Mouse (Mus musculus) forebrain, embryonic 10.5 days (tissue): ENCODE results near the gene Rimkla. TPM values are rescaled to one million over a fixed set of nuclear protein-coding genes. Genes with fewer than 3 reads are reported as not detected.
A peak's percentile ranks its signal among the peaks of the same experiment; 100 is the strongest.
"Not testable (repeated sequence)": the region's sequence is repeated elsewhere in the genome, so short reads cannot be mapped to it uniquely, and the experiment has no call there.

ENCODE experiments used
- DNase-seq: peaks from one replicate; pipeline ENCODE4 v3.0.0-alpha.2; 2017; ENCODE audit warnings: low spot score; ENCODE audit errors: extremely low spot score
- H3K27ac ChIP-seq: fragments of 300-500 bp; sonication (generic); 2 replicates; pipeline ENCODE4 v1.5.1; 2016; ENCODE audit warnings: mild to moderate bottlenecking
- H3K27me3 ChIP-seq: fragments of 300-500 bp; sonication (generic); 2 replicates; pipeline ENCODE4 v1.6.1; 2016; ENCODE audit warnings: mild to moderate bottlenecking; ENCODE audit not compliant: poor library complexity, severe bottlenecking
- H3K36me3 ChIP-seq: fragments of 300-500 bp; sonication (generic); replicated peaks from 2 replicates; pipeline ENCODE4 v1.6.1; 2016; ENCODE audit warnings: mild to moderate bottlenecking, moderate library complexity
- H3K4me1 ChIP-seq: fragments of 300-500 bp; sonication (generic); 2 replicates; pipeline ENCODE4 v1.6.1; 2016
- H3K4me3 ChIP-seq: fragments of 300-500 bp; sonication (generic); 2 replicates; pipeline ENCODE4 v1.5.1; 2016; ENCODE audit warnings: mild to moderate bottlenecking, moderate library complexity
- H3K9me3 ChIP-seq: fragments of 300-500 bp; sonication (generic); 2 replicates; pipeline ENCODE4 v1.6.1; 2016; ENCODE audit warnings: mild to moderate bottlenecking, moderate library complexity
- WGBS: fragments of 180-500 bp; shearing (Covaris S2); methylation state at CpG from one replicate; pipeline ENCODE4 v1.1.7; 2016; 5-methylcytosine and 5-hydroxymethylcytosine counted together
- polyA plus RNA-seq: library from polyadenylated mRNA; unstranded; fragments of >200 nt; fragmentation: Nextera tagmentation; extraction: Ambion mirVana; gene quantifications from 2 replicates; pipeline ENCODE4 v1.2.1, GENCODE M21; 2016

The Rimkla gene
- polyA plus RNA-seq: 3.1 and 3.2 TPM in 2 replicates

DNA sequence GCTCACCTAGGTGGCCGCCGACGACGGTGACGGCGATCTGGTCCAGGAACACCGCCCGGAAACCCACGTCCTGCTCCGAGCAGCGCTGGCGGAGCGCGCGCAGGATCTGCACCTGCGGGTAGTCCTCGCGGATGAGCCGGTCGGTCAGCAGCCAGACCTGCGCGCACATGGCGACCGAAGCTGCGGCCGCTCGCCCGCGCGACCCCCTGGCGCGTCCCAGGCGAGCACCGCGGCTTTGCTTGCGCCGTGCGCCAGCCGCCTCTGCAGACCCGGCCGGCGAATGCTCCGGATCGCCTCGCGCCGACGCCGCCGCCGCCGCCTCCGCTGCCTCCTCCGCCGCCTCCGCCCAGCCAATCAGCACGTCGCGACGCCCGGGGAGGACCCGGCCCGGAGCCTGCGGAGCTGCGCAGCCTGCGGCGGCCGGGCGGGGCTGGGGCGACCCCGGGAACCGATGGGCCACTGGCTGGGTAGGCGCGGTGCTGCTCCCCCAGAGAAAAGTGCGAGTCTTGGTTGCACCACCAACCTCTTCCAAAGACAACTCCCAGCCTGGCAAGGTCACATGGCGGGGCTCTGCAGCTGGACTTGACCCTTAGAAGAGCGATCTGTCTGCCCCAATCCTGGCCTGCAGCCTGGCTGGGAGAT is at the start of gene Rimkla:
Rimkla (minus strand) TSS at position 338 of the 642 bp plus-strand sequence.
- no peaks in the 10 kb centered on the region for H3K36me3 ChIP-seq
- peaks cover 14% of the 10 kb centered on the region for H3K4me1 ChIP-seq
- WGBS: under 1% methylated on average over 77 of the region's 77 CpGs
- H3K9me3 ChIP-seq: peaks cover 2% of the 10 kb centered on the region; the same call in 1 of the 2 replicates
- peak within 1 kb of the TSS; percentile 86 for H3K27ac ChIP-seq
- DNase-seq: peak; percentile 76
- peak within 1 kb of the TSS; percentile 71 for H3K4me3 ChIP-seq
- H3K27me3 ChIP-seq: peaks cover 58% of the 10 kb centered on the region

DNA sequence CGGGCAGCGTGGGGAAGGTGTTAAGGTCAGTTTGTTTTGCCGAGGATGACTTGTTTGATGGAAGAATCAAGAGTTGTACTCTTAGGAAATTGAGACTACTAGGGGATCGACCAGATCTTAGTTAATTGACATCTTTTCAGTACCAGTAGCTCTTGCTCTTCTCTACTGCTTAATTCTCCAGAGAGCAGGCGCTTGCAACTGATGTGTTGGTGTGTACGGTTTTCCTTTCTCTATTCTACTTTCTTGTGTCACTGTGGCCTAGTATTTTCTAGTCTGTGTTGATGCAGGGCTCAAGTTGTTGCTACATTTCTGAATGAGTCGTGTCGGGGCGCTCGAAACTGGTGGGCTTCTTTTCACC is 48.1 kb upstream of the Rimkla start:
- 9% methylated on average over 10 of the region's 10 CpGs for WGBS
- H3K4me1 ChIP-seq: peaks cover 28% of the 10 kb centered on the region
- no peaks in the 10 kb centered on the region for H3K27me3 ChIP-seq
- peak overlapping the region; percentile 97 for H3K4me3 ChIP-seq
- H3K27ac ChIP-seq: peak overlapping the region; percentile 97
- no peaks in the 10 kb centered on the region for H3K9me3 ChIP-seq
- H3K36me3 ChIP-seq: no peaks in the 10 kb centered on the region
- peak; percentile 15 for DNase-seq

DNA sequence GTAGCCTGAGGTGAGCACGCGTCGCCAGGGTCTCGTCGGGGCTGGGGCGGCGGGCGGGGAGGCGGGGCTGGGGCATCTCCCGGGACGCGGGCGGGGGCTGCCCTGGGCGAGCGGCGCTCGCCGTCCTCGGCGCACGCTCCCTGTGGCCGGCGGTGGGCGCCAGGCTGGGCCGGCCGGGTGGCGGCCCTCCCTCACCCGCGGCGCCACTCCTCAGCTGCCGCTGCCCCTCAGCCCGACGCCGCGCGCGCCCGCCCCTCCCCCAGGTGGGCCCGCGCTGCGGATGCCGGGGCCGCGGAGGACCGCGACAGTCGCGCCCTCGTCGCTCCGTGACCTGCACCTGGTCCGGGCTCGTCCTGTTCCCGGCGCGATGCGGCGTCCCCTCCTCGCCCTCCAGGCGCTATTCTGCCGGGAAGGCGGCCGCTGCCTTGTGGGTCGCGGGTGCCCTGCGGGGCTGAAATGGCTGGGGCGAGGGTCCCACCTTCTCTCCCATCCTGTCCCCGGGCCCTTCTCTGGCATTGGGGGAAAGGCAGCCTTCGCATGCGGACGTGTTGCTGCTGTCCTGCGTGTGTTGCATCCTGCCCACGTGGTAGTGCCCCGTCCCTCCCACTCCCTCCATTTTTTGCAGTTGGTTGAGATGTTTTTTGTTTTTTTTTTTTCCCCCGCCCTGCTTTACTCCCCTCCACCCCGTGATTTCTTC is 47.6 kb upstream of the Rimkla start:
- Histone ChIP-seq H3K27me3 (no peaks in the 10 kb centered on the region), H3K4me1 (peaks cover 28% of the 10 kb centered on the region), H3K36me3 (no peaks in the 10 kb centered on the region), H3K27ac (peak overlapping the region; percentile 97), H3K4me3 (peak overlapping the region; percentile 97), H3K9me3 (no peaks in the 10 kb centered on the region)
- WGBS: 0% methylated on average over 60 of the region's 76 CpGs
- DNase-seq: peak; percentile 61

DNA sequence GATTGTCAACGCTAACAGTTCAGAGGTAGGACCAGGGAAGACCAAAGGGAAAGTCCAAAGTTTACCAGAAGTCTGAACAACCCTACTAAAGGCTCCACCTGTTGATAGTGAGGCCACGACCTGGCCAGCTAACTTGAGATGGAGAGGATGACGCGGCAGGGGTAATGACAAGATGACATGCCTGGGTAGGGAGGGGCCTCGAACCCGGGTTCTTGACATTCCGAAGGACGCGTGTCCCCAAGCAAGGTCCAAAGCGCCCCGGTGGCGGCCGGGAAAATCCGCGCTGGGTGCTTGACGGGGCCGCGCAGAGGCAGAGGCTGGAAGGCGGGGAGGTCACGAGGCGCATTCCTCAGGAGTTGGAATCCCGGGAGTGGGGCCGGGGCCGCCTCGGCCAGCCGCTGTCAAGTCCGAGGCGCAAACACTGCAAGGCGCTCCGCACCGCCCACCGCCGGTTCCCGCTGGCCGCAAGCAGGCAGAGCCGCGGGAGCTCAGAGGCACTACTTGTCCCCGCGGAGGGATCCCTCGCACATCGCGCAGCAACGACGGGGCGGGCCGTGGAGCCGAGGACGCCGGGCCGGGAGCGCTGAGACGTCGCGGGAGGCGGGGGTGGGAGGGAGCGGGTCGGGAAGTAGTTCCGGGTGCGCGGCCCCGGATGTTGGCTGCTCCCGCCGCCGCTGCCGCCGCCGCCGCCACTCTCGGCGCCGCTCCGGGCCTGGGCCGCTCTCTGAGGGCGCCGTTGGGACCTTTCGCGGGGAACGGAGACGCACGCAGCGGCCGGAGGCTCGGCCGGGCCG is 46.8 kb upstream of the Rimkla start, which contains the start of gene Frg2f1:
Frg2f1 (minus strand) TSS at position 499 of the 794 bp plus-strand sequence.
- peak within 1 kb of the TSS; percentile 97 for H3K4me3 ChIP-seq
- no peaks in the 10 kb centered on the region for H3K27me3 ChIP-seq
- H3K9me3 ChIP-seq: no peaks in the 10 kb centered on the region
- peak within 1 kb of the TSS; percentile 97 for H3K27ac ChIP-seq
- under 1% methylated on average over 85 of the region's 85 CpGs for WGBS
- no peaks in the 10 kb centered on the region for H3K36me3 ChIP-seq
- peaks cover 28% of the 10 kb centered on the region for H3K4me1 ChIP-seq
- peak; percentile 92 for DNase-seq

DNA sequence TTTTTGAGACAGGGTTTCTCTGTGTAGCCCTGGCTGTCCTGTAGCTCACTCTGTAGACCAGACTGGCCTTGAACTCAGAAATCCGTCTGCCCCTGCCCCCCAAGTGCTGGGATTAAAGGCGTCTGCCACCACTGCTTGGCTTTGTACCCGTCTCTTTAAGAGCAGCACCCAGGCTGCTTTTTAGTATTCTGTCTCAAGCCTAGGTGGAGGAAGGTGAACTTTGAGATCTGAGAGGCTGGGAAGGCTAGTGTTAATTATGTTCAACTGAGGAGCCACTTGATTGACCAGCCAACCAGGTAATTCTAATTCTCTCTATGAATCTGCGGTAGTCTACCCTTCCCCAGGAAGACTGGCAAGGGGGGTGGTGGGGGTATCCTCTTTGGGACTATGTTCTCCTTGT is 45.0 kb upstream of the Rimkla start:
- H3K4me3 ChIP-seq: no peak overlapping the region
- peaks cover 28% of the 10 kb centered on the region for H3K4me1 ChIP-seq
- no peaks in the 10 kb centered on the region for H3K27me3 ChIP-seq
- H3K27ac ChIP-seq: no peak overlapping the region
- H3K36me3 ChIP-seq: no peaks in the 10 kb centered on the region
- DNase-seq: no peak
- 79% methylated on average over 4 of the region's 4 CpGs for WGBS
- no peaks in the 10 kb centered on the region for H3K9me3 ChIP-seq

DNA sequence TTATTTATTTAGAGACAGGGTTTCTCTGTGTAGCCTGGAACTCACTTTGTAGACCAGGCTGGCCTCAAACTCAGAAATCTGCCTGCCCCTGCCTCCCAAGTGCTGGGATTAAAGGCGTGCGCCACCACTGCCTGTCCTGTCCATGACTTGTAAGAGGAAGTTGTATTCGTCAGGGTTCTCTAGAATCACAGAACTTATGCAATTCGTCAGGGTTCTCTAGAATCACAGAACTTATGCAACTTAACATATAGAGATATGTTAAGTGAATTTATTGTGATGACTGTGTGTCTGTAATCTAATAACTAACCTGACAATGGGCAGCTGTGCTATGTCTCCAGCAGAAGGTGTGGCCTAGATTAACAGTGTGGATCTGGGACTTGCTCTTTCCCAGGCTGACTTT is 44.2 kb upstream of the Rimkla start, which contains the start of gene Foxj3:
Foxj3 (plus strand) TSS at position 390 of the 400 bp plus-strand sequence.
- WGBS: 89% methylated on average over 4 of the region's 4 CpGs

DNA sequence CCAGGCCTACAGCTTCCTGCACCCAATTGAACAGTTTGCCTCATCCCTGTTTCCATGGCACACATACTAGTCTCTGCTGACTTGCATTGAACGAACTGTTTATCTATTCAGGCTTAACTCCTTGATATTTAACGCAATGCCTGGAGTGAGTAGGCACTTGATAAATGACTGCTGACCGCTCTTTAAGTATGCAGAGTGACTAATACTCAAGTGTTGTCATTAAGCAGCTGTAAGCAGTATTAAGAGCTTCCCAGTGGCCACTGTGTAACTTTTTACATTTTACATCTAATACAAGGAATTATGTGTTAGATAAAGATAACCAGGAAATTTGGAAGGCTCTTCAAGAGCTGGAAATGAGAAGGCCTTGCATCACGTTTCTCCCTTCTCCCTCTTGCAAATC is 42.7 kb upstream of the Rimkla start:
- DNase-seq: no peak
- H3K9me3 ChIP-seq: no peaks in the 10 kb centered on the region
- WGBS: 70% methylated on average over 4 of the region's 4 CpGs
- no peak overlapping the region for H3K4me3 ChIP-seq
- no peaks in the 10 kb centered on the region for H3K36me3 ChIP-seq
- no peaks in the 10 kb centered on the region for H3K27me3 ChIP-seq
- peaks cover 13% of the 10 kb centered on the region for H3K4me1 ChIP-seq
- no peak overlapping the region for H3K27ac ChIP-seq

More for the DNA sequence above, 44.2 kb upstream of the Rimkla start, which contains the start of gene Foxj3:
- not testable (repeated sequence) for H3K9me3 ChIP-seq, H3K36me3 ChIP-seq, DNase-seq, H3K27ac ChIP-seq, H3K4me3 ChIP-seq, H3K27me3 ChIP-seq
- H3K4me1 ChIP-seq: peaks cover 26% of the 10 kb centered on the region

DNA sequence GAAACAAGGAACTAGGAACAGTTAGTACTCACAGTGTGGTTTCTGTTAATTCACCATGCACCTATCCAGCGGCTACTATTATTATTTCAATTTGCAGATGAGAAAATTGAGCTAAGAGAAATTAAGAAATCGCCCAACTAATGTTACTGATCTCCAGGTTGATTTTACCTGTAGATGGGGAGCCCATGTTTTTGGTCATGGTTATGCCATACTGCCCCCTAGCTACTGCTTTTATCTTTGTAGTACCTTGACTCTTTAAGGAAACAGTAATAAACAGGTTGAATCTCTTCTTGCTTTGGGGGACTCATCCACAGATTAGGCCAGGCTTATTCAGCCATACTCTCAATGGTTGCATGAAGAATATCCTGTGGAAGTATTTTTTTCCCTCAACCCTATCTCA is 39.4 kb upstream of the Rimkla start:
- no peaks in the 10 kb centered on the region for H3K36me3 ChIP-seq
- WGBS: 65% methylated on average over 2 of the region's 2 CpGs
- DNase-seq: no peak
- no peaks in the 10 kb centered on the region for H3K27me3 ChIP-seq
- H3K4me3 ChIP-seq: no peak overlapping the region
- no peak overlapping the region for H3K27ac ChIP-seq
- H3K9me3 ChIP-seq: no peaks in the 10 kb centered on the region
- H3K4me1 ChIP-seq: no peaks in the 10 kb centered on the region

DNA sequence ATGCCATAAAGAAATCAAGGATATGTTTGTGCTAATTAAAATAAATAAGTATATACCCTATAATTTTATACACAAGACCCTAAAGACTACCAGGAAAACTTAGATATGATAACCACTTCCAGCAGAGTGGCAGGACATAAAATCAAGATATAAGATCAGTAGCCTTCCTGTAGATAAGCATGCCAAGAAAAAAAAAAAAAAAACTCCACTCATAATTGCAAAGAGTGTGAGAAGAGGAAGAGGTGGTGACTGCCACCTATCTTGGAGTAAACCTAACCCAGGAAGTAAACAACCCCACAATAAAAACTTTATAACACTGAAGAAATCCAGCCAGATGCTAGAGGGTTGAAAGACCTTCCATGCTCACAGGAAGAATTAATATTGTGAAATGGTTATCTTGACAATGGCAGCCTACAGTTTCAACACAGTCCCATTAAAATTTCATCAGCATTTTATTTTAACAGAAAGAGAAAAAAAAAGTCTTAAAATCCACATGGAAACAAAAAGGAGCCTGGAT is 34.0 kb upstream of the Rimkla start:
- no peak for DNase-seq
- Histone ChIP-seq H3K4me3 (no peak overlapping the region), H3K27me3 (no peaks in the 10 kb centered on the region), H3K36me3 (no peaks in the 10 kb centered on the region), H3K9me3 (no peaks in the 10 kb centered on the region), H3K4me1 (no peaks in the 10 kb centered on the region), H3K27ac (no peak overlapping the region)

DNA sequence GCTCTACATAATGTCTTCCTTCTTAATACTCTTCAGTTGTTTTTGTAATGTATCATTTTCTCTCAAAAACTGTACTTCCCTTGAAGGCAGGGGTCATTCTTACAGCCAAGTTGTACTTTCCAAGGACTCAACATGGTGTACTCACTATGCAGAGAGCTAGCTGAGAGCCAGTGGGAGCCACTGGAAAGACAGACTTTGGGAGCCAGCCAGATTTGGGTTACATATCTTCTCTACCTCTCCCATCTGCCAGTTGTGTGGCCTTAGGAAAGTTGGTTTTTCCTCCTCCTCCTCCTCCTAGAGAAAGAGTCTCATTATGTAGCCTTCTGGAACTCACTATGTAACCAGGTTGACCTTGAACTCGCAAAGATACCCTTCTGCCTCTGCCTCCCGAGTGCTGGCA is 32.0 kb upstream of the Rimkla start:
- WGBS: 84% methylated on average over 2 of the region's 2 CpGs
- H3K36me3 ChIP-seq: no peaks in the 10 kb centered on the region
- no peak for DNase-seq
- no peaks in the 10 kb centered on the region for H3K9me3 ChIP-seq
- no peak overlapping the region for H3K4me3 ChIP-seq
- H3K27me3 ChIP-seq: no peaks in the 10 kb centered on the region
- no peaks in the 10 kb centered on the region for H3K4me1 ChIP-seq
- no peak overlapping the region for H3K27ac ChIP-seq

DNA sequence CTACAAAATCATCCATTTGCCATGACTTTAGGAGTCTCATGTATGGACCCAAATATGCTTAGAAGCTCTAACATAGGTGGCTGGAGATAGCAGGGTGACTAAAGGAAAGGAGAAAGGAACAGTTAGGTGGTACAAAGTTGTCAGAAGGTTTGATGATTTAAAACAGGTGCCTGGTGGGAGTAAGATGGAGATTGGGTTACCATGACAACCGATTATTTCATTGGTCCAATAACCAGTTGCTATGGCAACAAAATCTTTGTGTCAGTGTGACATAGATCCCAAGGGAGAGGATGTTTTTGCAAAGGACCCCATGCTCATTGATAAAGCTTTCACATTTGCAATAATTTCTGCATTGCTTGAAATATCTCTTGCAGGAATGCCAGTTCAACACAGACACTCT is 31.6 kb upstream of the Rimkla start:
- 91% methylated on average over 1 of the region's 1 CpGs for WGBS
- H3K27me3 ChIP-seq: no peaks in the 10 kb centered on the region
- no peaks in the 10 kb centered on the region for H3K36me3 ChIP-seq

DNA sequence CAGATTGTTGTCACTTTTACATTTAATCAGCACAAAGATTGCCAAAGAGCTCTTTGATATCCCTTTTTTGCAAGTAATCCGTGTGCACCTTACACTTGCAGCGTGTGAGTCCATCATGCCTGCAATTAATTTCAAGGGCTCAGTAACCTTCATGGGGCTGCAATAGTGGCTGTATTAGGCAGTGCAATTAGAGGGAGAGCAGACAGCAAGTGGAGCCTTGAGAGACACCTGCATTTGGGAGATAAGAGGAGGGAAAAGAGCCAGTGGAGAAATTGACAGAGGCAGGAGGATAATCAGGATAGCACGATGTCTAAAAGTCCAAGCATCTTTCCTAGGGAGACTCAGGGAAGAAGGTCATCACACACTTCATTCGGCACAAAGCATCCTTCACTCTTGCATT is 31.1 kb upstream of the Rimkla start:
- DNase-seq: no peak
- Histone ChIP-seq H3K9me3 (no peaks in the 10 kb centered on the region), H3K27ac (no peak overlapping the region), H3K27me3 (no peaks in the 10 kb centered on the region), H3K36me3 (no peaks in the 10 kb centered on the region), H3K4me1 (no peaks in the 10 kb centered on the region), H3K4me3 (no peak overlapping the region)
- 80% methylated on average over 4 of the region's 4 CpGs for WGBS

More for the DNA sequence above, 31.6 kb upstream of the Rimkla start:
- Histone ChIP-seq H3K9me3 (no peaks in the 10 kb centered on the region), H3K4me3 (no peak overlapping the region), H3K27ac (no peak overlapping the region), H3K4me1 (no peaks in the 10 kb centered on the region)
- no peak for DNase-seq
